ENCODE assay signal across 18 mouse cellular contexts in genomic region chr1:48753252-48753755, GRCm38 (mm10).
DNase-seq lines count a peak whose midpoint lies in the region; ATAC-seq and TF ChIP-seq lines count a peak whose summit lies in the region.
"Had no signal": no experiment of that assay in that cellular context is flagged by ENCODE, and none has a peak within 500 bp of the region (broad histone marks: within the 10 kb centered on the region; RNA-seq: fewer than 3 reads in every experiment).

No protein-coding gene starts in this region.

- TF ChIP-seq CTCF in midbrain, postnatal 0 days (IDR thresholded peaks at IDR 0.05): no peak
- TF ChIP-seq CTCF in cerebellum, adult 2 months (IDR thresholded peaks at IDR 0.05; ENCODE audit: borderline replicate concordance, insufficient read depth, low read depth, low read length): no peak

- WGBS in midbrain, postnatal 0 days: 52% methylated on average over 4 of the region's 4 CpGs
- 50% methylated on average over 4 of the region's 4 CpGs for WGBS in midbrain, embryonic 13.5 days
- 21% methylated on average over 4 of the region's 4 CpGs for WGBS in cerebellum, adult 2 months
- 60% methylated on average over 4 of the region's 4 CpGs for WGBS in liver, embryonic 11.5 days

- H3K4me2 ChIP-seq in midbrain, postnatal 0 days (ENCODE audit: low read depth, low read length, poor library complexity, severe bottlenecking): no peak overlapping the region
- H3K4me2 ChIP-seq in midbrain, embryonic 13.5 days (replicated peaks): no peak overlapping the region
- H3K4me2 ChIP-seq in liver, embryonic 11.5 days: no peak overlapping the region
- H3K4me2 ChIP-seq: embryonic facial prominence, embryonic 13.5 days; forebrain, embryonic 12.5 days; heart, embryonic 12.5 days; hindbrain, embryonic 15.5 days had no signal

- H3K4me3 ChIP-seq in midbrain, postnatal 0 days (ENCODE audit: low read depth, low read length): no peak overlapping the region
- H3K4me3 ChIP-seq in midbrain, embryonic 13.5 days (replicated peaks): no peak overlapping the region
- no peak overlapping the region for H3K4me3 ChIP-seq in cerebellum, adult 2 months (replicated peaks; ENCODE audit: insufficient read depth, low read depth, low read length)
- no peak overlapping the region for H3K4me3 ChIP-seq in liver, embryonic 11.5 days (ENCODE audit: low read depth, low read length)
- H3K4me3 ChIP-seq: embryonic facial prominence, embryonic 13.5 days; forebrain, embryonic 12.5 days; heart, embryonic 12.5 days; hindbrain, embryonic 10.5 days; hindbrain, embryonic 15.5 days had no signal

- no peaks in the 10 kb centered on the region for H3K27me3 ChIP-seq in midbrain, postnatal 0 days (ENCODE audit: insufficient read depth, low read length)
- no peaks in the 10 kb centered on the region for H3K27me3 ChIP-seq in midbrain, embryonic 13.5 days
- no peaks in the 10 kb centered on the region for H3K27me3 ChIP-seq in cerebellum, adult 2 months (ENCODE audit: control insufficient read depth, insufficient read depth, low read length)
- H3K27me3 ChIP-seq in liver, embryonic 11.5 days (replicated peaks; ENCODE audit: control insufficient read depth, insufficient read depth, low read length): no peaks in the 10 kb centered on the region
- H3K27me3 ChIP-seq: embryonic facial prominence, embryonic 13.5 days; forebrain, embryonic 12.5 days; heart, embryonic 12.5 days; hindbrain, embryonic 15.5 days had no signal

- no peaks in the 10 kb centered on the region for H3K9me3 ChIP-seq in midbrain, postnatal 0 days (ENCODE audit: low read length)
- no peaks in the 10 kb centered on the region for H3K9me3 ChIP-seq in midbrain, embryonic 13.5 days
- no peaks in the 10 kb centered on the region for H3K9me3 ChIP-seq in liver, embryonic 11.5 days (ENCODE audit: control insufficient read depth, low read length)
- H3K9me3 ChIP-seq: embryonic facial prominence, embryonic 13.5 days; forebrain, embryonic 12.5 days; hindbrain, embryonic 10.5 days; hindbrain, embryonic 15.5 days had no signal

- DNase-seq in midbrain, postnatal 0 days (ENCODE audit: low spot score): peak; percentile 8
- peak; percentile 34 for DNase-seq in cerebellum, adult 11 months
- peak; percentile 17 to 80 for DNase-seq in cerebellum, adult 2 months
- peak; percentile 34 to 35 for DNase-seq in cerebellum, postnatal 10 days
- no peak for DNase-seq in urinary bladder, adult 2 months (ENCODE audit: low spot score)
- DNase-seq in liver, embryonic 11.5 days (ENCODE audit: low spot score): no peak
- DNase-seq: adrenal gland, adult 2 months; adrenal gland, postnatal 25 days; gastrocnemius, postnatal 14 days had no signal

- TF ChIP-seq POLR2A in cerebellum, adult 2 months (IDR thresholded peaks at IDR 0.05; ENCODE audit: borderline replicate concordance, insufficient read depth, low read length): no peak

- ATAC-seq in midbrain, postnatal 0 days (ENCODE audit: low FRiP score): no peak
- ATAC-seq in midbrain, embryonic 13.5 days: no peak
- ATAC-seq in liver, embryonic 11.5 days (replicated peaks; ENCODE audit: low FRiP score): no peak
- ATAC-seq: forebrain, embryonic 16.5 days; inflammation-experienced regulatory T-cells, adult 6 months; intestine, postnatal 0 days had no signal

- H3K4me1 ChIP-seq in midbrain, postnatal 0 days (ENCODE audit: insufficient read depth, low read length): no peaks in the 10 kb centered on the region
- H3K4me1 ChIP-seq in midbrain, embryonic 13.5 days (replicated peaks): no peaks in the 10 kb centered on the region
- no peaks in the 10 kb centered on the region for H3K4me1 ChIP-seq in cerebellum, adult 2 months (ENCODE audit: control insufficient read depth, insufficient read depth, low read length)
- no peaks in the 10 kb centered on the region for H3K4me1 ChIP-seq in liver, embryonic 11.5 days (replicated peaks; ENCODE audit: control insufficient read depth, insufficient read depth, low read length)
- H3K4me1 ChIP-seq: embryonic facial prominence, embryonic 13.5 days; forebrain, embryonic 12.5 days; heart, embryonic 12.5 days; hindbrain, embryonic 10.5 days; hindbrain, embryonic 15.5 days had no signal

- H3K9ac ChIP-seq in midbrain, postnatal 0 days (replicated peaks; ENCODE audit: low read length, poor library complexity, severe bottlenecking): no peak overlapping the region
- no peak overlapping the region for H3K9ac ChIP-seq in midbrain, embryonic 13.5 days (replicated peaks)
- no peak overlapping the region for H3K9ac ChIP-seq in liver, embryonic 11.5 days (ENCODE audit: low read depth, low read length)
- H3K9ac ChIP-seq: embryonic facial prominence, embryonic 13.5 days; forebrain, embryonic 12.5 days; heart, embryonic 12.5 days; hindbrain, embryonic 15.5 days had no signal

- H3K36me3 ChIP-seq in midbrain, postnatal 0 days (ENCODE audit: insufficient read depth, low read length): no peaks in the 10 kb centered on the region
- H3K36me3 ChIP-seq in midbrain, embryonic 13.5 days: no peaks in the 10 kb centered on the region
- no peaks in the 10 kb centered on the region for H3K36me3 ChIP-seq in liver, embryonic 11.5 days (ENCODE audit: control insufficient read depth, insufficient read depth, low read length)
- H3K36me3 ChIP-seq: embryonic facial prominence, embryonic 13.5 days; forebrain, embryonic 12.5 days; heart, embryonic 12.5 days; hindbrain, embryonic 10.5 days; hindbrain, embryonic 15.5 days had no signal

- no peak overlapping the region for H3K27ac ChIP-seq in midbrain, postnatal 0 days (ENCODE audit: low read depth, low read length)
- no peak overlapping the region for H3K27ac ChIP-seq in midbrain, embryonic 13.5 days
- H3K27ac ChIP-seq in cerebellum, adult 2 months (ENCODE audit: insufficient read depth, low read length): no peak overlapping the region; the same call in 1 of the 2 replicates
- no peak overlapping the region for H3K27ac ChIP-seq in liver, embryonic 11.5 days (ENCODE audit: low read depth, low read length)
- H3K27ac ChIP-seq: embryonic facial prominence, embryonic 13.5 days; forebrain, embryonic 12.5 days; hindbrain, embryonic 10.5 days; hindbrain, embryonic 15.5 days had no signal

Comparison
In these comparisons a context has a peak if more than half of its experiments do, and no peak if none do; other contexts are left out.
1. DNase-seq: peak in midbrain, postnatal 0 days (single experiment), cerebellum, adult 11 months (single experiment), cerebellum, adult 2 months (2 of 2) and cerebellum, postnatal 10 days (2 of 2); none in urinary bladder, adult 2 months (single experiment) and liver, embryonic 11.5 days (single experiment).